Mouse (Mus musculus): ENCODE data around the gene H2-DMb2.

The H2-DMb2 gene

DNA sequence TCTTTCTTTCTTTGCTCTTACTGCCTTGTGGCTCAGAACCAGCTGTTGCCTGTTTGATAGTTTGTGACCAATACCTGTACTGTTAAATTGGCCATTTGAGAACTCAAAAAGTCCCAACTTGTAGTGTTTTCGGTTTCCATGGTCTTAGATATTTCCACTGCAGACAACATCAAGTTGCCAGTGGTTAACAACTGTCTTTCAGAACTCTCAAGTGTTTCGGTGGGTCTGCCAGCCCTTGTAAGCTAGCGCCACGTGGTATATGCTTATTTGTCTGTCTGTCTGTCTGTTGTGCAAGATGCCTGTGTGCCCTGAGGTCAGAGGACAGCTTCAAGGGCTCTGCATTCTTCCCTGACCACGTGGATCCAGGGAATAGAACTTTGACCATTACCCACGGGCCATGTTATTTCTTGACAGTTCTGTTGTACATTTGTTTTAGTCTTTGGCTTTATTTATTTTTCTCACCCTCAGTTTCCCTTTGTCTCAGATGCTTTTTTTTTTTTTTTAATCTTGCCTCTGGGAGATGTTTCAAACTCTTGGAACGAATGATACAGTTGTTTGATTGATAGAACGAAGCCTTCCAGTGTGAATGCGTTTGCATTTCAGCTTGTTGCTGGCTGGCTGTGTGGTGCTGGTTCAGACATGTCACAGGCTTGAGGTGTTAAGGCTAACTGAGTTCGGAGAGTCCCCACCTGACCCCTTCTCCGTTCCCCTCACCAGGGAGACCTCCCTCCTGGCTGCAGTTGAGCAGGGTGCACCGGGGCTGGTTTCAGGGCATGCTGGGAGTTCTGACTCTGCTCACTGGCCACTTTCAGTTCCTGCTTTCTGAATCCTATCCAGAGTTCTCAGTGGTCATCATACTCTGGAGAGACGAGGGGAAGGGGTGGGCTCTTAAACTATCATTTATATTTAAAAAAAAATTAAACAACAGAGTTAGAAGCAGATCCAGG, 37.1 kb downstream of the H2-DMb2 start:
- DNase-seq (ENCODE audit: low spot score): no peak

GRCm38 (mm10) chr17:34183564-34184219, 40.6 kb downstream of the H2-DMb2 start:
- no peak for DNase-seq (ENCODE audit: low spot score)

DNA sequence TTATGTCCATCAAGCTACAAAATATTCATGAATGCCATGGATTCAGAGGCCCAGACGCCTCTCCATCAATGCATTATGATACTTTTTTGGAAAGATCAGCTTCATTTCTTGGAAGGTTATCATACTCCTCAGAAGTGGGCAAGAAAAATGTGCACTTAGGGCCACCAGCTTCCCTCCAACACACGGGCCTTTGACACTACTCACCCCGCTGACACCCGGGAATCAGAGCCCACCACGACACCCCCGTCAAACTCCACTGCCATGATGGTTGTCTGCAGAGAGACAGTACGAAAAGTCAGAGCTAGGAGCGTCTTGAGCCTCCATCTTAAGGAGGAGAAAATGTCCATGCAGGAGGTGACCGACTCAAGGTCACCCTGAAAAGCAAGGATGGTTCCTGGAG, 42.4 kb downstream of the H2-DMb2 start:
- no peak for DNase-seq (ENCODE audit: low spot score)

- no peak for DNase-seq (ENCODE audit: low spot score)
Measured at GRCm38 (mm10) chr17:34186885-34187260, 43.8 kb downstream of the H2-DMb2 start.

DNA sequence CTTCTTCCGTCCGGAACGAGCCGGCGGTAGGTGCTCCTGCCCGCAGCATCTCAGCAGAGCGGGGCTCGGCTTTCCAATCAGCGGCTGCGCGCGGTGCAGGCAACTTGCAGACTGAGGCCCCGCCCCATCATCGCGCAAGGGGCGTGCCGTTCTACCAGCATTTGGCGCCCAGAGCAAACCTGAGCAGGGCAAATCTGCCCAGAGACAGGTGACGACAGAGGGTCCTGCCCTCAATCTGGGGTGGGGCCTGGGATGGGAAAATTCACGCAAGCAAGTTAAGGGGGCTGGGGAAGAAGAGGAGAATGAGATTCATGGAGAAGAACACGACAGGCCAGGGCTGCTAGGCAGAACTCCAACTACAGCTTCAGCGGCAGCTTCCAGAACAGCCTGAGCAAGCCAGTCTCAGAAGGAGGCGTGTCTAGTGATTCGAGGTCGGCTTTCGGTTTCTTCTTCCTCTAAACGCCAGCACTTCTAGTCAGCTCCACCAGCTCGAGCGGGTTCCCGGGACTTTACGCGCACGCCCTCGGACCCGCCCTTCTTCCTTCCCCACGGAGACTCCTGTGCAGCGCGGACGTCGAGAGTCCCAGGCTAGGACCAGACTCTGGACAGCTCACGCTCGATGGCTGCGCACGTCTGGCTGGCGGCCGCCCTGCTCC, 44.3 kb downstream of the H2-DMb2 start, which contains the start of the genes Tap1 and Psmb9:
TSS of gene Tap1 (plus strand) at position 293 of the 656 bp plus-strand sequence.
TSS of gene Psmb9 (minus strand) at position 504 of the 656 bp plus-strand sequence.
- DNase-seq (ENCODE audit: low spot score): peak; percentile 95

- DNase-seq (ENCODE audit: low spot score): no peak
Measured at GRCm38 (mm10) chr17:34188010-34188409, 44.9 kb downstream of the H2-DMb2 start.

DNA sequence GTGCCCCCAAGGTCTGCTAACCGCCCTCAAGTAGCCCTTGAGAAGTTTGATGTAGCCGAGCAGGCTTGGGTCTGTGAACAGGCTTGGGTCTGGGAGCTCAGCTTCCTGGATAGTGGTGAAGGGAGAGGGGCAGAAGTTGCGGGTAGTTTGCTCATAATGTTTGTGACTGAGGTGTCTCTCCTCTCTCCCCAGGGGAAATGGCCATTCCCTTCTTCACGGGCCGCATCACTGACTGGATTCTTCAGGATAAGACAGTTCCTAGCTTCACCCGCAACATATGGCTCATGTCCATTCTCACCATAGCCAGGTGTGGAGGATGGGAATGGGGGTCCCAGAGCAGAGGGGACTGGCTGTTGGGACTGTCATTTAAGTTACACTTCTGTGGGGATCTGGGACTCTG, 45.9 kb downstream of the H2-DMb2 start:
- no peak for DNase-seq (ENCODE audit: low spot score)

DNA sequence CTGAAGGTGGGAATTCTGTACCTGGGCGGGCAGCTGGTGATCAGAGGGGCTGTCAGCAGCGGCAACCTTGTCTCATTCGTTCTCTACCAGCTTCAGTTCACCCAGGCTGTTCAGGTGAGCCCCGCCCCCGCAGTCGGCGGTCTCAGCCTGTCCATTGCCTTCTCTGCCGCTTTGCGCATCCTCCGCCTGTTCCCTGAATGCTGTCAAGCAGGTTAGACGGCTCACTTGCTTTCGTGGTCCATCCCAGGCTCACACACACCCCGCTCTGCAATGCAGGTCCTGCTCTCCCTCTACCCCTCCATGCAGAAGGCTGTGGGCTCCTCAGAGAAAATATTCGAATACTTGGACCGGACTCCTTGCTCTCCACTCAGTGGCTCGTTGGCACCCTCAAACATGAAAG, 49.7 kb downstream of the H2-DMb2 start:
- DNase-seq (ENCODE audit: low spot score): no peak

DNA sequence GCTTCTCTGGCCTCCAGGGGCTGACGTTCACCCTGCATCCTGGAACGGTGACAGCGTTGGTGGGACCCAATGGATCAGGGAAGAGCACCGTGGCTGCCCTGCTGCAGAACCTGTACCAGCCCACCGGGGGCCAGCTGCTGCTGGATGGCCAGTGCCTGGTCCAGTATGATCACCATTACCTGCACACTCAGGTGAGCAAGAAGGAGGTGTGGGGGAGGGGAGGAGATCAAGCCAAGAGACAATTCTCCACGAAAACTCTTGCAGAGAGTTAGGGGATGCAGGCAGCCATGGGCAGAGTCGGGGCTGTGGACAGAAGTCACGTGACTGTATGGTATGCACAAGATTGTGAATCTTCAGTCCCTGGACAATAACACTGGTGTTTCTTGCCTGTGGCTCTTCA, 50.4 kb downstream of the H2-DMb2 start:
- no peak for DNase-seq (ENCODE audit: low spot score)

DNA sequence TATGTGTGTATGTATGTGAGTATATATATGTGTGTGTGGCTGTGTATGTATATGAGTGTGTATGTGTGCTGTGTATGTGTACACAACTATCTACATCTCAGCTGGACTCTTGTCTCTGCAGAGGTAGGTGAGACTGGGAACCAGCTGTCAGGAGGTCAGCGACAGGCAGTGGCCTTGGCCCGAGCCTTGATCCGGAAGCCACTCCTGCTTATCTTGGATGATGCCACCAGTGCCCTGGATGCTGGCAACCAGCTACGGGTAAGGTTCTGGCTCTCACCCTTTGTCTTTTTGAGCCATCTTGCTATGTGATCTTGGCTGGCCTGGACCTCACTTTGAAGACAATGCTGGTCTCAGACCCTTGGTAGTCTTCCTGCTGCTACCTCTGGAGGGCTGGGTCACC, 51.6 kb downstream of the H2-DMb2 start:
- no peak for DNase-seq (ENCODE audit: low spot score)

DNA sequence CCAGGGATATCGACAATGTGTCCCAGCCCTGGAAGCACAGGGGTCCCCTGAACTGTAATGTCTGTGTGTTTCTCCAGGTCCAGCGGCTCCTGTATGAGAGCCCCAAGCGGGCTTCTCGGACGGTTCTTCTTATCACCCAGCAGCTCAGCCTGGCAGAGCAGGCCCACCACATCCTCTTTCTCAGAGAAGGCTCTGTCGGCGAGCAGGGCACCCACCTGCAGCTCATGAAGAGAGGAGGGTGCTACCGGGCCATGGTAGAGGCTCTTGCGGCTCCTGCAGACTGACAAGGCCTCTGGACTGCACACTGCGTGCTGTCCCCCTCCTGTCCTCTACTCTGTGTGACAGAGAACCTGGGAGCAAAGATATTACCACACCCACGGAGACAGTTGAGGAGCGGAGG, 53.4 kb downstream of the H2-DMb2 start:
- DNase-seq (ENCODE audit: low spot score): no peak

DNA sequence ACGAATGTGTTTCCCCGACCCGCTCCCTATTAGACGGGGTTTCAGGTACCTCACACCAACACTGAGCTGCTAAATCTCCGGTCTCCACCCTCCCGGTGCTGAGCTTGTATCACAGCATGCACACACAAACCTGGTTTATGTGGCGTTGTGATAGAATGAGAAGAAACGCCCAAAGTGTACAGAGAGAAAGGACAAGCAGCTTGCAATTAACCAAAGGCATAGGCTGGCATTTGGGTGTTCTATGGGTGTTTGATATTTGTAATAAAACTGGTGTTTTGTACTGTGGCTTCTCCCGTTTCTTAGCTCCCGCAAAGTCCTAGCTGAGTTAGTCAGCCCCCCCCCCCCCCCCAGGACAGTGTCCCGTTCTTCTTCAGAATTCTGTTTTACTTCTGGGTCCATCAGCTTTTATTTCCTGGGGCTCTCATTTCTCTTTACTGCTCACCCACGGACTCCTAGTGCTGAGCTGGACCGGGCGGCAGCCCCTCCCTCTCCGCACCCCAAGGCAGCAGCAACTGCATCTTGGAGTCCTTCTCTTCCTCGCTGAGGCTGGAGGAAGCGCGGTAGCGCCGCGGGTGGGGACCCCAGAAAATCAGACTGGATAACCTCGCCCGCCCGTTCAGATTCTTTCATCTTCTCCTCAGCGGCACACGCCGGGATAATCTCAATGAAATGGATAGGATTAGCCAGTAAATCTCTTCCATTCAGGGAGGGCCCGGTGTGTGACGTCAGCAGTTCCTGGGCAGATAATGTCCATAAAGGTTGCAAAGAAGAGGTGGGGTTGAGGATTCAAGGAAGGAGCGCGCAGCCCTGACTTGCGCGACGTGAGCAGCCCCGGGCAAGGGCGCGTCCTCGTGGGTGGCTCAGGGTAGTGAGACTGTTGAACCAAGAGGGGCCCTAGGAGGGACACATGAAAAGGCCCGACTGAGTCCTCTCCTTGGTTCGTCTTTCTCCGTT, 54.1 kb downstream of the H2-DMb2 start, which contains the start of gene Psmb8:
TSS of gene Psmb8 (plus strand) at position 781 of the 954 bp plus-strand sequence.
- peak; percentile 83 for DNase-seq (ENCODE audit: low spot score)

GRCm38 (mm10) chr17:34197904-34198520, 54.9 kb downstream of the H2-DMb2 start:
- no peak for DNase-seq (ENCODE audit: low spot score)

GRCm38 (mm10) chr17:34198521-34198912, 55.4 kb downstream of the H2-DMb2 start:
- DNase-seq (ENCODE audit: low spot score): no peak

GRCm38 (mm10) chr17:34199050-34199619, 56.0 kb downstream of the H2-DMb2 start:
- DNase-seq (ENCODE audit: low spot score): no peak

DNA sequence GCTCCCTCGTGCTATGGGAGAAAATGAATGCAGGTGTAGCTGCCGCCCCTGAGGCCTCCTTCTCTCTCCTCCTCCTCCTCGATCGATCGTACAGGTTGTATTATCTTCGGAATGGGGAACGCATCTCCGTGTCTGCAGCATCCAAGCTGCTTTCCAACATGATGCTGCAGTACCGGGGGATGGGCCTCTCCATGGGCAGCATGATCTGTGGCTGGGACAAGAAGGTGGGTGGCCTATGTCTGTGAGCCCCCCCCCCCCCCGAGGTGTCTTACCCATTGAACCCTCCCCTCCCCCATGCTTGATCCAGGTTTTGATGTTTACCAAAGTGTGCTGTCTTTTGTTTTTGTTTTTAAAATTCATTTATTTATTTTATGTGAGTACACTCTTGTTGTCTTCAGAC, 56.9 kb downstream of the H2-DMb2 start:
- no peak for DNase-seq (ENCODE audit: low spot score)

- DNase-seq (ENCODE audit: low spot score): no peak
Measured at GRCm38 (mm10) chr17:34200772-34201505, 57.8 kb downstream of the H2-DMb2 start.

Measured in ovary, adult 18-20 months (tissue).